Mouse (Mus musculus) CH12.LX (cell line): ENCODE results near the gene Hcls1. TPM values are rescaled to one million over a fixed set of nuclear protein-coding genes. Genes with fewer than 3 reads are reported as not detected.

ENCODE experiments used
- DNase-seq: peaks from one replicate; pipeline ENCODE4 v3.0.0-alpha.2; 2013; ENCODE audit errors: extremely low read depth
- H3K27ac ChIP-seq: 2 replicates; pipeline ENCODE4 v1.5.1; 2012; ENCODE audit warnings: low read depth, mild to moderate bottlenecking, control low read depth, moderate library complexity; ENCODE audit not compliant: insufficient read depth
- H3K27me3 ChIP-seq: replicated peaks from 2 replicates; pipeline ENCODE3; 2012; ENCODE audit warnings: inconsistent platforms
- H3K36me3 ChIP-seq, 2 experiments: replicated peaks in 1 of 2; 2 replicates each; pipeline versions ENCODE3 to v1.6.1; 2012; ENCODE audit warnings: inconsistent platforms in 1 of 2, low read length in 1 of 2, mild to moderate bottlenecking in 1 of 2, mixed read lengths in 1 of 2, moderate library complexity in 1 of 2; ENCODE audit not compliant: control insufficient read depth in 1 of 2, insufficient read depth in 1 of 2
- H3K4me1 ChIP-seq, 2 experiments: 2 replicates each; pipeline ENCODE4 v1.6.1; 2012; ENCODE audit warnings: inconsistent platforms in 1 of 2, moderate library complexity in 1 of 2; ENCODE audit not compliant: insufficient read depth in 2 of 2, control insufficient read depth in 1 of 2
- H3K4me2 ChIP-seq: 2 replicates; pipeline ENCODE4 v1.6.1; 2012; ENCODE audit warnings: low read depth, mild to moderate bottlenecking, control low read depth; ENCODE audit not compliant: poor library complexity, insufficient read depth, severe bottlenecking
- H3K4me3 ChIP-seq, 3 experiments: fragments of 150-350 bp in 1 of 3; sonication (generic) in 1 of 3; replicated peaks in 1 of 3; 2 replicates each; pipeline versions ENCODE3 to v1.5.1; 2011 to 2012; ENCODE audit warnings: low read depth in 2 of 3, low read length in 2 of 3, mild to moderate bottlenecking in 2 of 3, moderate library complexity in 2 of 3, control low read depth in 1 of 3, improper control_type of control experiment in 1 of 3, inconsistent platforms in 1 of 3, mixed read lengths in 1 of 3; ENCODE audit not compliant: poor library complexity in 1 of 3
- H3K79me2 ChIP-seq: replicated peaks from 2 replicates; pipeline ENCODE4 v1.6.1; 2012; ENCODE audit warnings: mild to moderate bottlenecking, moderate library complexity; ENCODE audit not compliant: control insufficient read depth, poor library complexity, insufficient read depth, severe bottlenecking; ENCODE audit errors: extremely low read depth
- H3K9ac ChIP-seq: 2 replicates; pipeline ENCODE4 v1.6.1; 2012; ENCODE audit warnings: low read depth, mild to moderate bottlenecking, control low read depth, moderate library complexity; ENCODE audit not compliant: insufficient read depth
- H3K9me3 ChIP-seq: replicated peaks from 2 replicates; pipeline ENCODE3; 2012; ENCODE audit warnings: low read length, inconsistent platforms, mixed read lengths
- CHD1 ChIP-seq: IDR thresholded peaks from 2 replicates; pipeline ENCODE4 v1.6.1; 2012; ENCODE audit warnings: low read depth, low read length, improper control_type of control experiment, inconsistent platforms
- CHD2 ChIP-seq: IDR thresholded peaks from 2 replicates; pipeline ENCODE4 v1.6.1; 2011; ENCODE audit warnings: low read length, improper control_type of control experiment
- CTCF ChIP-seq, 2 experiments: IDR thresholded peaks in 1 of 2; conservative IDR thresholded peaks in 1 of 2; 2 replicates each; pipeline ENCODE4 v1.5.1; 2011 to 2012; ENCODE audit warnings: low read depth in 2 of 2, low read length in 2 of 2, improper control_type of control experiment in 1 of 2, inconsistent platforms in 1 of 2, mild to moderate bottlenecking in 1 of 2, moderate library complexity in 1 of 2
- E2F4 ChIP-seq: IDR thresholded peaks from 2 replicates; pipeline ENCODE4 v1.6.1; 2011; ENCODE audit warnings: low read depth, low read length, improper control_type of control experiment; ENCODE audit not compliant: insufficient replicate concordance
- ETS1 ChIP-seq: conservative IDR thresholded peaks from 2 replicates; pipeline ENCODE4 v1.6.1; 2012; ENCODE audit warnings: low read depth, mild to moderate bottlenecking, inconsistent platforms, low read length, improper control_type of control experiment, moderate library complexity
- HCFC1 ChIP-seq: IDR thresholded peaks from 2 replicates; pipeline ENCODE4 v1.6.1; 2012; ENCODE audit warnings: low read depth, mild to moderate bottlenecking, inconsistent platforms, low read length, improper control_type of control experiment
- JUN ChIP-seq: IDR thresholded peaks from 2 replicates; pipeline ENCODE4 v1.6.1; 2011; ENCODE audit warnings: low read depth, mild to moderate bottlenecking, low read length, improper control_type of control experiment, moderate library complexity; ENCODE audit not compliant: insufficient read depth
- JUND ChIP-seq: conservative IDR thresholded peaks from 2 replicates; pipeline ENCODE4 v1.6.1; 2011; ENCODE audit warnings: low read depth, low read length, improper control_type of control experiment
- KAT2A ChIP-seq: IDR thresholded peaks from 2 replicates; pipeline ENCODE4 v1.6.1; 2012; ENCODE audit warnings: low read length, improper control_type of control experiment, inconsistent platforms; ENCODE audit not compliant: insufficient replicate concordance
- MAX ChIP-seq: IDR thresholded peaks from 2 replicates; pipeline ENCODE4 v1.6.1; 2011; ENCODE audit warnings: low read length, improper control_type of control experiment
- MEF2A ChIP-seq: IDR thresholded peaks from 2 replicates; pipeline ENCODE4 v1.6.1; 2014; ENCODE audit warnings: low read depth, mild to moderate bottlenecking, inconsistent platforms, low read length, improper control_type of control experiment, borderline replicate concordance
- MXI1 ChIP-seq: IDR thresholded peaks from 2 replicates; pipeline ENCODE4 v1.6.1; 2011; ENCODE audit warnings: mild to moderate bottlenecking, low read depth, low read length, improper control_type of control experiment
- MYC ChIP-seq: IDR thresholded peaks from 2 replicates; pipeline ENCODE4 v1.6.1; 2011; ENCODE audit warnings: low read depth, mild to moderate bottlenecking, improper control_type of control experiment, low read length
- NELFE ChIP-seq: IDR thresholded peaks from 2 replicates; pipeline ENCODE4 v1.6.1; 2011; ENCODE audit warnings: low read depth, low read length, improper control_type of control experiment
- NRF1 ChIP-seq: IDR thresholded peaks from 2 replicates; pipeline ENCODE4 v1.6.1; 2014; ENCODE audit warnings: low read depth, mild to moderate bottlenecking, inconsistent platforms, low read length, improper control_type of control experiment, moderate library complexity
- PAX5 ChIP-seq: IDR thresholded peaks from 2 replicates; pipeline ENCODE4 v1.6.1; 2012; ENCODE audit warnings: low read length, inconsistent platforms, mixed read lengths
- POLR2A ChIP-seq: IDR thresholded peaks from 2 replicates; pipeline ENCODE4 v1.6.1; 2011; ENCODE audit warnings: low read depth, mild to moderate bottlenecking, improper control_type of control experiment, low read length
- POLR2AphosphoS2 ChIP-seq: IDR thresholded peaks from 2 replicates; pipeline ENCODE4 v1.6.1; 2011; ENCODE audit warnings: low read depth, low read length, improper control_type of control experiment
- RAD21 ChIP-seq: IDR thresholded peaks from 2 replicates; pipeline ENCODE4 v1.6.1; 2011; ENCODE audit warnings: low read depth, mild to moderate bottlenecking, low read length, improper control_type of control experiment, moderate library complexity
- RCOR1 ChIP-seq: conservative IDR thresholded peaks from 2 replicates; pipeline ENCODE4 v1.6.1; 2012; ENCODE audit warnings: low read depth, mild to moderate bottlenecking, inconsistent platforms, low read length, improper control_type of control experiment
- SIN3A ChIP-seq: IDR thresholded peaks from 2 replicates; pipeline ENCODE4 v1.6.1; 2012; ENCODE audit warnings: low read length, improper control_type of control experiment, inconsistent platforms
- SMC3 ChIP-seq: IDR thresholded peaks from 2 replicates; pipeline ENCODE4 v1.6.1; 2011; ENCODE audit warnings: low read depth, low read length, improper control_type of control experiment
- TBP ChIP-seq: conservative IDR thresholded peaks from 2 replicates; pipeline ENCODE4 v1.6.1; 2011; ENCODE audit warnings: low read depth, low read length, improper control_type of control experiment
- TCF12 ChIP-seq: IDR thresholded peaks from 2 replicates; pipeline ENCODE4 v1.6.1; 2014; ENCODE audit warnings: low read depth, mild to moderate bottlenecking, inconsistent platforms, low read length, improper control_type of control experiment
- USF1 ChIP-seq: IDR thresholded peaks from 2 replicates; pipeline ENCODE4 v1.6.1; 2014; ENCODE audit warnings: low read depth, mild to moderate bottlenecking, inconsistent platforms, low read length, improper control_type of control experiment
- USF2 ChIP-seq: conservative IDR thresholded peaks from 2 replicates; pipeline ENCODE4 v1.6.1; 2011; ENCODE audit warnings: low read depth, low read length, improper control_type of control experiment
- ZNF384 ChIP-seq: IDR thresholded peaks from 2 replicates; pipeline ENCODE4 v1.6.1; 2012; ENCODE audit warnings: low read depth, low read length, improper control_type of control experiment, inconsistent platforms
- dilution Hi-C: fragments of 300-500 bp; cut with MboI; formaldehyde crosslinking; loops from 2 replicates; pipeline ENCODE4 v1.14.3; 2020; ENCODE audit warnings: low sequenced_read_pairs; ENCODE audit not compliant: extremely low pct_unique_long_range_greater_than_20kb, extremely low pct_ligation_motif_present
- in situ Hi-C: fragments of 300-500 bp; cut with MboI; formaldehyde crosslinking; loops from 3 replicates; pipeline ENCODE4 v1.14.3; 2019; ENCODE audit warnings: low sequenced_read_pairs, low pct_ligation_motif_present, low pct_unique_long_range_greater_than_20kb, mixed read lengths
- polyA plus RNA-seq: library from polyadenylated mRNA; unstranded; fragments of >175 nt; gene quantifications from 2 replicates; pipeline ENCODE4 v1.2.1, GENCODE M21; 2012; ENCODE audit warnings: low read depth; ENCODE audit not compliant: insufficient read length
- total RNA-seq, 2 experiments: library from RNA; depleted of rRNA; stranded (reverse); fragments of 300-350 nt in 1 of 2; fragments of >200 nt in 1 of 2; gene quantifications; 2 replicates each; pipeline ENCODE4 v1.2.3; 2012 to 2014

Hcls1 gene
- total and polyA plus RNA-seq, 3 experiments, result 222 to 537 (median 302) TPM

DNA sequence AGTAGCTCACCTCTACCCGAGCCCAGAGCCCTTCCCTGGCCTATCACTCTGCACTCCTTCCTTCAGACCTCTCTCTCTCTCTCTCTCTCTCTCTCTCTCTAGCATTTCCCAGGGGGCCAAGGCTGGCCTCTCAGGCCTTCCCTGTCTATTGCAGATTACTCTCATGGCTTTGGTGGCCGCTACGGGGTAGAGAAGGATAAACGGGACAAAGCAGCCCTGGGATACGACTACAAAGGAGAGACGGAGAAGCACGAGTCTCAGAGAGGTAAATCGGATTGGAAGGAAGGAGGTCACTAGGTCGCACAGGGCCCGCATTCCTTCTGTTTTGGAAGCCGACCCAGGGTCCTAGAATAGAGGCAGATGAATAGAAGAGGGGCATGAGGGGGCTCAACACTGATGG is 20.3 kb downstream of the Hcls1 start:
- Histone ChIP-seq H3K4me2 (no peak overlapping the region), H3K27ac (no peak overlapping the region), H3K9ac (no peak overlapping the region), H3K9me3 (no peaks in the 10 kb centered on the region), H3K4me1 (peaks cover 0 to 4% of the 10 kb centered on the region in 2 experiments; a peak in 1 of 4 replicates), H3K27me3 (no peaks in the 10 kb centered on the region), H3K36me3 (peaks cover 56 to 59% of the 10 kb centered on the region in 2 experiments), H3K4me3 (no peak overlapping the region), H3K79me2 (no peaks in the 10 kb centered on the region; the same call in 1 of the 2 replicates)
- in situ Hi-C loops, result no loop called here
- TF ChIP-seq SMC3, result no peak
- TF ChIP-seq RAD21, result no peak
- TF ChIP-seq TBP, result no peak
- TF ChIP-seq E2F4, result no peak
- TF ChIP-seq MYC, result no peak
- TF ChIP-seq ZNF384, result no peak
- TF ChIP-seq MAX, result no peak
- TF ChIP-seq SIN3A, result no peak
- no peak for TF ChIP-seq TCF12
- no peak for TF ChIP-seq POLR2AphosphoS2
- no peak for TF ChIP-seq ETS1
- no peak for TF ChIP-seq USF1
- no peak for TF ChIP-seq USF2
- no peak for TF ChIP-seq RCOR1
- TF ChIP-seq MXI1, result no peak
- no peak for TF ChIP-seq KAT2A
- TF ChIP-seq POLR2A, result no peak
- no peak for TF ChIP-seq JUND
- no peak for TF ChIP-seq CHD2
- DNase-seq, result no peak
- dilution Hi-C loops, result no loop called here

GRCm38 (mm10) chr16:36963415-36963814 is 28.6 kb downstream of the Hcls1 start:
- Histone ChIP-seq H3K4me1 (no peaks in the 10 kb centered on the region), H3K36me3 (peaks cover 66 to 79% of the 10 kb centered on the region in 2 experiments), H3K9me3 (no peaks in the 10 kb centered on the region), H3K27ac (no peak overlapping the region), H3K4me2 (no peak overlapping the region), H3K27me3 (no peaks in the 10 kb centered on the region), H3K79me2 (no peaks in the 10 kb centered on the region; the same call in 1 of the 2 replicates), H3K4me3 (no peak overlapping the region), H3K9ac (no peak overlapping the region)
- dilution Hi-C loops (no loop called here), in situ Hi-C loops (no loop called here)
- TF ChIP-seq PAX5, result no peak
- TF ChIP-seq MEF2A, result no peak
- no peak for TF ChIP-seq RCOR1
- TF ChIP-seq MXI1, result no peak
- TF ChIP-seq CHD2, result no peak
- TF ChIP-seq HCFC1, result no peak
- TF ChIP-seq CTCF (conservative IDR thresholded peaks at IDR 0.05 in 1 of 2, IDR thresholded peaks at IDR 0.05 in 1 of 2; ENCODE audit: low read depth in 2 of 2, low read length in 2 of 2), result no peak
- no peak for TF ChIP-seq JUN
- TF ChIP-seq POLR2AphosphoS2, result no peak
- no peak for TF ChIP-seq E2F4
- no peak for TF ChIP-seq NRF1
- no peak for TF ChIP-seq TCF12
- TF ChIP-seq SMC3, result no peak
- TF ChIP-seq NELFE, result no peak
- no peak for TF ChIP-seq CHD1
- no peak for TF ChIP-seq ZNF384
- no peak for DNase-seq
